Mouse (Mus musculus): ENCODE measurements around the gene Hsp90ab1.

DNA sequence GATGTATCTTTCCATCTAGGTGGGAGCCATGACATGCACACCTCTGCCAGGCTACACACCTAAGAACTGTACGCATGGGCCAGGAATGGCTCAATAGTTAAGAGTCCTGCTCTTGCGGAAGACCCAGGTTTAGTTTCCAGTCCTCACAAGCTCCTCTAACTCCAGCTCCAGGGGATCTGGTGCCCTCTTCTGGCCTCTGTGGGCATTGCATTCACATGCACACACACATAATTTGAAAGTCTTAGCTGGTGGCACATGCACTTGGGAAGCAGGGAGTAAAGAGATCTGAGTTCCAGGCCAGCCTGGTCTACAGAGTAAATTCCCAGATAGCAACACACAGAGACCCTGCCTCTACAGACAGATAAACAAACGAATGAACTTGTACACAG, 13.4 kb upstream of the Hsp90ab1 start:
- peak; percentile 24; the same call in 1 of the 2 replicates for TF ChIP-seq CTCF (IDR thresholded peaks at IDR 0.05; ENCODE audit: extremely low read depth, insufficient read depth, low read length)
- TF ChIP-seq POLR2A (IDR thresholded peaks at IDR 0.05; ENCODE audit: extremely low read depth, insufficient read depth, low read length): no peak

All from cortical plate, adult 2 months (tissue).